Mouse (Mus musculus) heart, embryonic 14.5 days (tissue): Measurements from ENCODE around the gene Fyn. TPM values are rescaled to one million over a fixed set of nuclear protein-coding genes. Genes with fewer than 3 reads are reported as not detected.
A peak's percentile ranks its signal among the peaks of the same experiment; 100 is the strongest.

Experiments used
- ATAC-seq: fragments of 200-750 bp; cut with Nextera tagmentation; 2 replicates; pipeline ENCODE4 v1.8.0; 2017; ENCODE audit warnings: low read depth, moderate TSS enrichment; ENCODE audit not compliant: insufficient number of reproducible peaks, insufficient read depth, low FRiP score
- H3K27ac ChIP-seq, 2 experiments: fragments of 200-500 bp in 1 of 2; fragments of 300-500 bp in 1 of 2; sonication (generic) in 1 of 2; replicated peaks in 1 of 2; 2 replicates each; pipeline ENCODE4 v1.5.1; 2012 to 2014; ENCODE audit warnings: low read depth in 2 of 2, low read length in 2 of 2, control low read depth in 1 of 2, mild to moderate bottlenecking in 1 of 2, mixed read lengths in 1 of 2; ENCODE audit not compliant: control insufficient read depth in 1 of 2, insufficient read depth in 1 of 2
- H3K27me3 ChIP-seq: fragments of 300-500 bp; sonication (generic); 2 replicates; pipeline ENCODE4 v1.6.1; 2014; ENCODE audit warnings: mild to moderate bottlenecking, low read length, control low read depth; ENCODE audit not compliant: control insufficient read depth, insufficient read depth
- H3K36me3 ChIP-seq: fragments of 300-500 bp; sonication (generic); 2 replicates; pipeline ENCODE4 v1.6.1; 2014; ENCODE audit warnings: mild to moderate bottlenecking, control low read depth, low read length, mixed read lengths; ENCODE audit not compliant: control insufficient read depth, insufficient read depth
- H3K4me1 ChIP-seq, 2 experiments: fragments of 200-500 bp in 1 of 2; fragments of 300-500 bp in 1 of 2; sonication (generic) in 1 of 2; 2 replicates each; pipeline ENCODE4 v1.6.1; 2012 to 2014; ENCODE audit warnings: low read length in 2 of 2, control low read depth in 1 of 2, mixed read lengths in 1 of 2; ENCODE audit not compliant: control insufficient read depth in 2 of 2, insufficient read depth in 2 of 2
- H3K4me2 ChIP-seq: fragments of 300-500 bp; sonication (generic); 2 replicates; pipeline ENCODE4 v1.6.1; 2014; ENCODE audit warnings: mild to moderate bottlenecking, low read length
- H3K4me3 ChIP-seq, 2 experiments: fragments of 200-500 bp in 1 of 2; fragments of 300-500 bp in 1 of 2; sonication (generic) in 1 of 2; 2 replicates each; pipeline ENCODE4 v1.5.1; 2012 to 2014; ENCODE audit warnings: low read length in 2 of 2, mild to moderate bottlenecking in 2 of 2, control low read depth in 1 of 2, low read depth in 1 of 2, moderate library complexity in 1 of 2; ENCODE audit not compliant: control insufficient read depth in 1 of 2, insufficient read depth in 1 of 2
- H3K9ac ChIP-seq: fragments of 300-500 bp; sonication (generic); 2 replicates; pipeline ENCODE4 v1.6.1; 2014; ENCODE audit warnings: mild to moderate bottlenecking, low read length
- H3K9me3 ChIP-seq: fragments of 300-500 bp; sonication (generic); 2 replicates; pipeline ENCODE4 v1.6.1; 2016; ENCODE audit warnings: low read length, control low read depth; ENCODE audit not compliant: control insufficient read depth
- WGBS: fragments of 180-500 bp; shearing (Covaris S2); extraction: QIAGEN DNeasy Blood & Tissue Kit; methylation state at CpG from one replicate; pipeline ENCODE4 v1.1.7; 2014; 5-methylcytosine and 5-hydroxymethylcytosine counted together
- polyA plus RNA-seq: library from polyadenylated mRNA; unstranded; fragments of >200 nt; fragmentation: Nextera tagmentation; extraction: Ambion mirVana; gene quantifications from 2 replicates; pipeline ENCODE4 v1.2.1, GENCODE M21; 2014

Gene Fyn
- polyA plus RNA-seq, 1 experiment from 2014 or later = 20.3 TPM

GRCm38 (mm10) chr10:39369502-39369931, 862 bp downstream of the Fyn start:
- H3K27me3 ChIP-seq = no peaks in the 10 kb centered on the region
- peak overlapping the region; percentile 47 to 89 for H3K27ac ChIP-seq
- peak overlapping the region; percentile 92 for H3K9ac ChIP-seq
- no peaks in the 10 kb centered on the region for H3K9me3 ChIP-seq
- peak overlapping the region; percentile 75 to 98 for H3K4me3 ChIP-seq
- peak overlapping the region; percentile 95 for H3K4me2 ChIP-seq
- peaks cover 11 to 28% of the 10 kb centered on the region in 2 experiments for H3K4me1 ChIP-seq
- ATAC-seq = peak; percentile 99
- H3K36me3 ChIP-seq = no peaks in the 10 kb centered on the region
- under 1% methylated on average over 42 of the region's 44 CpGs for WGBS

- H3K9me3 ChIP-seq = no peaks in the 10 kb centered on the region
- peak overlapping the region; percentile 95 for H3K4me2 ChIP-seq
- peak overlapping the region; percentile 92 for H3K9ac ChIP-seq
- ATAC-seq = peak; percentile 20
- H3K27me3 ChIP-seq = no peaks in the 10 kb centered on the region
- peak overlapping the region; percentile 75 to 98 for H3K4me3 ChIP-seq
- WGBS = under 1% methylated on average over 60 of the region's 68 CpGs
- H3K27ac ChIP-seq = peak overlapping the region; percentile 47 to 89
- H3K4me1 ChIP-seq = peaks cover 11 to 28% of the 10 kb centered on the region in 2 experiments
- H3K36me3 ChIP-seq = no peaks in the 10 kb centered on the region
Observed at GRCm38 (mm10) chr10:39369977-39370785, 1.5 kb downstream of the Fyn start.

- ATAC-seq = no peak
- Histone ChIP-seq H3K27me3 (no peaks in the 10 kb centered on the region), H3K4me1 (peaks cover 11 to 28% of the 10 kb centered on the region in 2 experiments)
Observed at GRCm38 (mm10) chr10:39370786-39371221, 2.1 kb downstream of the Fyn start.

GRCm38 (mm10) chr10:39371467-39371866, 2.8 kb downstream of the Fyn start:
- WGBS = 76% methylated on average over 2 of the region's 2 CpGs
- Histone ChIP-seq H3K4me2 (peak overlapping the region; percentile 95), H3K36me3 (no peaks in the 10 kb centered on the region), H3K9me3 (no peaks in the 10 kb centered on the region), H3K4me1 (peaks cover 11 to 35% of the 10 kb centered on the region in 2 experiments), H3K27me3 (no peaks in the 10 kb centered on the region), H3K4me3 (peak overlapping the region; percentile 75 to 98), H3K9ac (peak overlapping the region; percentile 92), H3K27ac (0 out of 4 replicates have a peak overlapping the region, but pooled peaks of 1 of the 2 experiments have one; percentile 28)
- no peak for ATAC-seq

More at GRCm38 (mm10) chr10:39370786-39371221, 2.1 kb downstream of the Fyn start:
- peak overlapping the region; percentile 92 for H3K9ac ChIP-seq
- H3K4me2 ChIP-seq = peak overlapping the region; percentile 95
- no peaks in the 10 kb centered on the region for H3K9me3 ChIP-seq
- H3K4me3 ChIP-seq = peak overlapping the region; percentile 75 to 98
- 10% methylated on average over 8 of the region's 8 CpGs for WGBS
- H3K36me3 ChIP-seq = no peaks in the 10 kb centered on the region
- H3K27ac ChIP-seq = peak overlapping the region; percentile 52 to 89; a peak in 3 of 4 replicates

- H3K4me3 ChIP-seq = peak overlapping the region in 1 of 2 experiments; percentile 98; a peak in 1 of 4 replicates
- no peak overlapping the region for H3K9ac ChIP-seq
- H3K9me3 ChIP-seq = no peaks in the 10 kb centered on the region
- 57% methylated on average over 5 of the region's 5 CpGs for WGBS
- no peaks in the 10 kb centered on the region for H3K27me3 ChIP-seq
- H3K27ac ChIP-seq = no peak overlapping the region
- peak overlapping the region; percentile 95 for H3K4me2 ChIP-seq
- H3K4me1 ChIP-seq = peaks cover 15 to 40% of the 10 kb centered on the region in 2 experiments
- ATAC-seq = no peak
- H3K36me3 ChIP-seq = no peaks in the 10 kb centered on the region
Observed at GRCm38 (mm10) chr10:39371991-39372390, 3.3 kb downstream of the Fyn start.

GRCm38 (mm10) chr10:39376676-39377075, 8.0 kb downstream of the Fyn start:
- Histone ChIP-seq H3K4me3 (no peak overlapping the region), H3K27me3 (no peaks in the 10 kb centered on the region), H3K27ac (no peak overlapping the region), H3K4me2 (no peak overlapping the region), H3K9ac (no peak overlapping the region), H3K9me3 (no peaks in the 10 kb centered on the region), H3K4me1 (peaks cover 12 to 41% of the 10 kb centered on the region in 2 experiments), H3K36me3 (no peaks in the 10 kb centered on the region)
- 81% methylated on average over 9 of the region's 9 CpGs for WGBS
- no peak for ATAC-seq

- Histone ChIP-seq H3K27ac (no peak overlapping the region), H3K4me2 (no peak overlapping the region), H3K27me3 (no peaks in the 10 kb centered on the region), H3K9me3 (no peaks in the 10 kb centered on the region), H3K4me1 (peaks cover 9 to 35% of the 10 kb centered on the region in 2 experiments), H3K4me3 (no peak overlapping the region), H3K36me3 (no peaks in the 10 kb centered on the region), H3K9ac (no peak overlapping the region)
- ATAC-seq = no peak
- 75% methylated on average over 5 of the region's 5 CpGs for WGBS
Observed at GRCm38 (mm10) chr10:39377219-39377618, 8.6 kb downstream of the Fyn start.
